Mouse (Mus musculus): Measurements from ENCODE around the gene Gucd1.

- no peak for TF ChIP-seq POLR2A (IDR thresholded peaks at IDR 0.05; ENCODE audit: borderline replicate concordance, low read depth, low read length)
- no peak for TF ChIP-seq CTCF (IDR thresholded peaks at IDR 0.05; ENCODE audit: low read depth, low read length)
Measured at GRCm38 (mm10) chr10:75318206-75318605, 199.6 kb downstream of the Gucd1 start.
